Mouse (Mus musculus) heart, postnatal 0 days (tissue): ENCODE measurements at regions not wholly inside any gene's neighbourhood (a gene's known extent, or its start where the extent isn't known, plus 50 kb on each side); places are given as distances from the start of the nearest gene placed in this dataset.
"Not testable (repeated sequence)": the region's sequence is repeated elsewhere in the genome, so short reads cannot be mapped to it uniquely, and the experiment has no call there.

ENCODE experiments used
- ATAC-seq: fragments of 200-750 bp; cut with Nextera tagmentation; 2 replicates; pipeline ENCODE4 v1.8.0; 2017; ENCODE audit warnings: low read depth, moderate number of reproducible peaks, moderate library complexity; ENCODE audit not compliant: insufficient read depth
- DNase-seq: peaks from one replicate; pipeline ENCODE4 v3.0.0-alpha.2; 2016; ENCODE audit warnings: low spot score
- H3K27ac ChIP-seq: fragments of 300-500 bp; sonication (generic); 2 replicates; pipeline ENCODE4 v1.5.1; 2014; ENCODE audit warnings: low read depth, mild to moderate bottlenecking
- H3K27me3 ChIP-seq: fragments of 300-500 bp; sonication (generic); 2 replicates; pipeline ENCODE4 v1.6.1; 2014; ENCODE audit warnings: low read length, mixed read lengths; ENCODE audit not compliant: control insufficient read depth, insufficient read depth
- H3K36me3 ChIP-seq: fragments of 300-500 bp; sonication (generic); replicated peaks from 2 replicates; pipeline ENCODE4 v1.6.1; 2014; ENCODE audit warnings: low read length, mixed read lengths; ENCODE audit not compliant: control insufficient read depth, insufficient read depth
- H3K4me1 ChIP-seq: fragments of 300-500 bp; sonication (generic); 2 replicates; pipeline ENCODE4 v1.6.1; 2014; ENCODE audit warnings: antibody characterized with exemption; ENCODE audit not compliant: control insufficient read depth, insufficient read depth
- H3K4me2 ChIP-seq: fragments of 300-500 bp; sonication (generic); 2 replicates; pipeline ENCODE4 v1.6.1; 2014; ENCODE audit warnings: low read depth, mild to moderate bottlenecking, low read length, moderate library complexity
- H3K4me3 ChIP-seq: fragments of 300-500 bp; sonication (generic); 2 replicates; pipeline ENCODE4 v1.5.1; 2014; ENCODE audit warnings: low read depth, low read length
- H3K9ac ChIP-seq: fragments of 300-500 bp; sonication (generic); replicated peaks from 2 replicates; pipeline ENCODE4 v1.6.1; 2014; ENCODE audit warnings: low read depth, low read length, mixed read lengths
- H3K9me3 ChIP-seq: fragments of 300-500 bp; sonication (generic); replicated peaks from 2 replicates; pipeline ENCODE4 v1.6.1; 2016; ENCODE audit warnings: low read length; ENCODE audit not compliant: control insufficient read depth
- CTCF ChIP-seq: IDR thresholded peaks from 2 replicates; pipeline ENCODE4 v1.5.1; 2016; ENCODE audit warnings: antibody characterized with exemption, control low read depth, low read depth
- EP300 ChIP-seq: IDR thresholded peaks from 2 replicates; pipeline ENCODE4 v1.6.1; 2016; ENCODE audit warnings: antibody characterized with exemption, low read depth
- WGBS: fragments of 180-500 bp; shearing (Covaris S2); extraction: QIAGEN DNeasy Blood & Tissue Kit; methylation state at CpG from one replicate; pipeline ENCODE4 v1.1.7; 2014; 5-methylcytosine and 5-hydroxymethylcytosine counted together

GRCm38 (mm10) chr6:89125916-89126315 lies 223.9 kb downstream of the Tpra1 start:
- H3K4me2 ChIP-seq: no peak overlapping the region
- DNase-seq (no peak), ATAC-seq (no peak)
- no peak overlapping the region for H3K9ac ChIP-seq
- H3K9me3 ChIP-seq: no peaks in the 10 kb centered on the region
- WGBS: 43% methylated on average over 9 of the region's 9 CpGs
- H3K27ac ChIP-seq: no peak overlapping the region
- H3K4me3 ChIP-seq: no peak overlapping the region
- no peaks in the 10 kb centered on the region for H3K36me3 ChIP-seq
- TF ChIP-seq CTCF: no peak
- no peak for TF ChIP-seq EP300
- H3K4me1 ChIP-seq: no peaks in the 10 kb centered on the region
- no peaks in the 10 kb centered on the region; the same call in 1 of the 2 replicates for H3K27me3 ChIP-seq

GRCm38 (mm10) chr6:89128141-89128540 lies 226.1 kb downstream of the Tpra1 start:
- not testable (repeated sequence) for H3K36me3 ChIP-seq, ATAC-seq, H3K9me3 ChIP-seq, DNase-seq, H3K4me1 ChIP-seq, H3K27ac ChIP-seq, H3K4me2 ChIP-seq, H3K9ac ChIP-seq, H3K27me3 ChIP-seq, H3K4me3 ChIP-seq
- peak; percentile 9; the same call in 1 of the 2 replicates for TF ChIP-seq CTCF
- WGBS: 41% methylated on average over 5 of the region's 5 CpGs

GRCm38 (mm10) chr6:89140469-89140868 lies 222.0 kb downstream of the Plxna1 start:
- Histone ChIP-seq H3K4me2 (no peak overlapping the region), H3K27ac (no peak overlapping the region), H3K4me3 (no peak overlapping the region), H3K36me3 (no peaks in the 10 kb centered on the region), H3K4me1 (no peaks in the 10 kb centered on the region), H3K27me3 (no peaks in the 10 kb centered on the region), H3K9me3 (no peaks in the 10 kb centered on the region), H3K9ac (no peak overlapping the region)
- ATAC-seq (no peak), DNase-seq (no peak)
- TF ChIP-seq CTCF: no peak
- TF ChIP-seq EP300: no peak
- 71% methylated on average over 3 of the region's 3 CpGs for WGBS

GRCm38 (mm10) chr6:89153027-89153662 lies 209.3 kb downstream of the Plxna1 start:
- Histone ChIP-seq H3K27me3 (no peaks in the 10 kb centered on the region), H3K27ac (no peak overlapping the region), H3K9me3 (no peaks in the 10 kb centered on the region), H3K9ac (no peak overlapping the region), H3K4me3 (no peak overlapping the region), H3K4me1 (no peaks in the 10 kb centered on the region), H3K4me2 (no peak overlapping the region), H3K36me3 (no peaks in the 10 kb centered on the region)
- no peak for TF ChIP-seq CTCF
- TF ChIP-seq EP300: no peak
- ATAC-seq: no peak
- WGBS: 68% methylated on average over 11 of the region's 11 CpGs
- no peak for DNase-seq

GRCm38 (mm10) chr6:89157501-89157900 lies 204.9 kb downstream of the Plxna1 start:
- Histone ChIP-seq H3K4me1 (no peaks in the 10 kb centered on the region), H3K36me3 (no peaks in the 10 kb centered on the region), H3K4me3 (no peak overlapping the region), H3K9ac (no peak overlapping the region), H3K4me2 (no peak overlapping the region), H3K27ac (no peak overlapping the region), H3K9me3 (no peaks in the 10 kb centered on the region), H3K27me3 (no peaks in the 10 kb centered on the region)
- 78% methylated on average over 1 of the region's 1 CpGs for WGBS
- ATAC-seq (no peak), DNase-seq (no peak)
- TF ChIP-seq CTCF (no peak), EP300 (no peak)

- WGBS: 46% methylated on average over 7 of the region's 7 CpGs
- no peak for ATAC-seq
Observed at GRCm38 (mm10) chr6:89160051-89160450, 202.4 kb downstream of the Plxna1 start.

More at GRCm38 (mm10) chr6:89160051-89160450, 202.4 kb downstream of the Plxna1 start:
- TF ChIP-seq CTCF (no peak), EP300 (no peak)
- Histone ChIP-seq H3K4me1 (no peaks in the 10 kb centered on the region), H3K9me3 (no peaks in the 10 kb centered on the region), H3K4me3 (no peak overlapping the region), H3K27me3 (no peaks in the 10 kb centered on the region), H3K36me3 (no peaks in the 10 kb centered on the region), H3K4me2 (no peak overlapping the region), H3K9ac (no peak overlapping the region), H3K27ac (no peak overlapping the region)
- no peak for DNase-seq
